Mouse (Mus musculus): ENCODE measurements around the gene Dnhd1. TPM values are rescaled to one million over a fixed set of nuclear protein-coding genes. Genes with fewer than 3 reads are reported as not detected.
"Not testable (repeated sequence)": the region's sequence is repeated elsewhere in the genome, so short reads cannot be mapped to it uniquely, and the experiment has no call there.

The Dnhd1 gene
- polyA plus RNA-seq, 1 experiment: 5.5 TPM

DNA sequence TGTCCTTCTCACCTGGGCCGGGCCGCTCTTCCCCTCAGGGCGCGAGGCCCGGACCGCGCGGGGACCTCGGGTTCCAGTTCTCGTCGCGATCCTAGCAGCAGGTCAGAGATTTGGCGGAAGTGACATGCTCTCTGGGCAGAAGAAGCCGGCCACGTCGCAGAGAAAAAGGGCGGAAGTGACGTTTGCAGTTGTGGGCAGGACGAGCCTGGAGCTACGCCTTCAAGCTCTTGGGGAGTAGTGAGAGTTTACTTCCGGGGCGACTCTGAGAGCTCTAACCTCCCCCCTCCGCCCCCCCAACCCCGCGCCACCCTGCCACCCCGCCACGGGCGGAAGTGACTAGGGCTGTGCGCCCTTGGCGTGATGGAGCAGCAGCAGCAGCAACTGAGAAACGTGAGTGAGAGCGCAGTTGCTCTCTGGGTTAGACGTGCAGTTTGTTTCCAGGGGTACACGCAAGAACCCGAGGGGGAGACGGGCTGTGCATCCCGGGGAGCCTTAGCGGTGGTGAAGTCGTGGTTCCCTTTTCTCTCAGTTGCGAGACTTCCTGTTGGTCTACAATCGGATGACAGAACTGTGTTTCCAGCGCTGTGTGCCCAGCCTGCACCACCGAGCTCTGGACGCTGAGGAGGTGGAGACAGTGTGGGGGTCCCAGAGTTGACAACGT lies 10.3 kb upstream of the Dnhd1 start, which contains the start of the genes Arfip2 and Gm45799:
Gene Arfip2, minus strand, starts transcription at position 184 of the 661 bp plus-strand sequence.
Gene Gm45799, plus strand, starts transcription at position 320 of the 661 bp plus-strand sequence.
- peak; percentile 70 for DNase-seq (ENCODE audit: low spot score)

DNA sequence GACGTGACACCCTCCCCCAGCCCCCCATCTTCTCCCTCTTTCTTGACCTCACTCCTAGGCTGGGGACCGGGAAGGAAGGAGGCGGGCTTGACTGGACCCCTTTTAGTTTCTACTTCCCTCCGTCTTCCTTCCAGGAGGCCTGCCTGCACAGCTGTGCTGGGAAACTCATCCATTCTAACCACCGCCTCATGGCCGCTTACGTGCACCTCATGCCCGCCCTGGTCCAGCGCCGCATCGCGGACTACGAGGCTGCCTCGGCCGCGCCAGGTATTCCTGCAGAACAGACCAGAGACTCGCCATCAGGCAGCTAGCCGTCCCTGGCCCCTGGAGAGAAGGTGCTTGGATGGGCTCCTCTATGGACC lies 9.8 kb upstream of the Dnhd1 start:
- DNase-seq (ENCODE audit: low spot score): peak; percentile 33

DNA sequence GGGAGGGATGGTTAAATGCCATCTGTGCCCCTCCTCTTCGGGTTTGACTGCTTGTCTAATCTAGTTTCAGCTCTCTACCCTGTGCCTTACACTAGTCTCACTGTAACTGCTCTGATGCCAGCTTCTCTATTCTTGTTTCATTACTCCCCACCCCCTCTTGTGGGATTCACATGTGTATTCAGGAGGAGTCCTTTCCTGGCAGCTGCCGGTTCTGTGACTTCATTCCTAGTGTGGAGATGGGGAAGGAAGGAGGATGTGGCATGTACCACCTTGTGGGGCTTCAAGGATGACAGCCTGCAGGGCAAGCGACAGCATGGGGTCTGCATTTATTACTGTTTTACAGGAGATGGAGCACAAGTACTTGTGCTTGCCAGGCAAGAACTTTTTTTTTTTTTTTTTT lies 8.7 kb upstream of the Dnhd1 start:
- no peak for DNase-seq (ENCODE audit: low spot score)

DNA sequence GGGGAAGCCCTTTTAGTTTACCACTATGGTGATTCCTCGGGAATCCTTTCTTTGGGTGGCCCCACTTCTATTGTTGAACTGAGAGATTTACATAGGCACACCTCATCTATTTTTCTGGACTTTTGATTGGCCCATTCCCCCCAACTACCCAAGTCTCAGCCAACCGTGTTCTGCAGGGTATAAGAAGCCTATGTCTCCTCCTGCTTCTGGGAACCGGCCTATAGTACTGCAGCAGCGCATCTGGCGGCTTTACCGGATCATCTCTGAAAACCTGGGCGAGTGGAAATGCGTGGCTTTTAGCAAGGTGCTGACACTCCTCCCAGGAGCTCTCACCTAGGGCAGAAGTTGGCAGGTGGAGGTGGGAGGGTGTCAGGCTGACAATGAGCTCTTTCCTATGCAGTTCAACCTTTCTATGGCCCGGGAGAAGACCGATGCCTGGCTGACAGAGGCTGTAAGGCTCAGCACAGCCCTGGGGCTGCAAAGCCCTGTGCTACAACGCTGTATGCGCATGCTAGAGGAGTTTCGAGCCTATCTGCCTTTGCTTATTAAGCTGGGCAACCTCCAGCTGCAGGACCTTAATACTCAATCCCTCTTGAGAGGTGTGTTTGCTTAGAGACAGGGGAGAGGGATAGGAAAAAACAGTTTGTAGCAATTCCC lies 35.0 kb downstream of the Dnhd1 start:
- no peak for DNase-seq (ENCODE audit: low spot score)

DNA sequence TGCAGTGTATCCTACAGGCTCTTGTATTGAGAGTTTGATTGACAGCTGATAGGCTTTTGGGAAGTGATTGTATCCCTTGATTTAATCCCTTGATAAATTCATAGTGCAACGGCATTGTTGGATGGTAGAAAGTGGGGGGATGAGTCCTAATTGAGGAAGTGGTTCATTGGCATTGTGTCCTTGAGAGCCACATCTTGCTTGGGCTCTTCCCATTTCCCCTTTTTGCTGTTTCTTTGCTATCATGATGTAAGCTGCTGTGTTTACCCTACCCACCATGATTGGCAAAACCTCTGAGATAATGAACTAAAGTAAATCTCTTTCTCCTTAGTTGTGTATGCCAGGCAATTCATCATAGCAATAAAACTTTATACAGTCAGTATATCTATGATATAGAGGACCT lies 40.2 kb downstream of the Dnhd1 start:
- DNase-seq (ENCODE audit: low spot score): no peak

DNA sequence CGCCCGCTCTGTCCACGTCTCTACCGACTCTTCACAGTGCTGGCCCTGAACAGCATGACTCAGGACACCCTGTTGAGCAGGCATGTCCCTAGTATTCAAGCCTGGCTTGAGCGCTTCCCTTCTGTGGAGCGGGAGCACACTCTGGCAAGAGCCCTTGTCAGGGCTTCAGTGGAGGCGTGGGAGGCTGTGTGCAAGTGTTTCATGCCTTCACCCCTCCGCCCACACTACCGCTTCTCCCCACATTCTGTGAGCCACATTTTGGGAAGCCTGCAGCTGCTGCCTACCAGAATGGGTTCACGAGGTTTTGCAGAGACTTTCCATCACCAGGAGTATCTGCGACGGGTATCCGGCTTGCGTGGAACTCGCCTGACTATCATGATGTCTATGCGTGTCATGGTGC lies 52.6 kb downstream of the Dnhd1 start:
- no peak for DNase-seq (ENCODE audit: low spot score)

DNA sequence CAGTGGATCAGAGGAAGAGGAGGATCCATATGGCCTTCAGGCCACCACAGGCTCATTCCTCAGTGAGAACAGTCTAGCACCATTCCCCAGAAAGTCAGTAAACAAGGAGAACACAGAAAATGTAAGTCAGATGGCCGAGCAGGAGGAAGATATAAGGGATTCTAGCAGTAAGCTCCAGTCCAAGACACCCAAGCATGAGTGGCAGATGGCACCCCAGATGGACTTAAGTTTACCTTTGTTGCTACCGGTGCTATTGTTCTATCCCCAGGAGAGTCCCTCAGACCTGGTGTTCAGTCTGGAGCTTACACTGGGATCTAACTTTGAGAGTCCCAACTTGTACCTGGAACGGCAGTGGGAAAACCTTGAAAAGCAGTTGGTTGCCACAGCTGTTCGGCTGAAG lies 53.2 kb downstream of the Dnhd1 start:
- no peak for DNase-seq (ENCODE audit: low spot score)

DNA sequence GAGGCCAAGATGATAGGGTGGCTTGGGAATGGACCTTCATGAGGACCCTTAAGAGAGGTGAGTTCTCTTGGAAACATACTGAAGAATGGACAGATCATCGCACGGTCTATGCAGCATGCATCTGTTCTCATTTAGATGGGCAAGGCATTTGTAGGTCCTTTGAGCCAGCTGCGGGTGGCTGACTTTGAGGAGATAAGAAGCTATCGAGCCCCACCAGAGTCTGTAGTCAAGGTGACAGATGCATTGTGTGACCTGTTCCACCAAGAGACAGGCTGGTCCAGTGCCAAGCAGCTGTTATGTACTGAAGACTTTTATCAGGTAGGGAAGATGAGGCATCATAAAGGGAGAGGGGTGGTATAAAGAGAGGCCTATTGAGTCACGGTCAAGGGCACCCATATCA lies 58.1 kb downstream of the Dnhd1 start:
- DNase-seq (ENCODE audit: low spot score): no peak

DNA sequence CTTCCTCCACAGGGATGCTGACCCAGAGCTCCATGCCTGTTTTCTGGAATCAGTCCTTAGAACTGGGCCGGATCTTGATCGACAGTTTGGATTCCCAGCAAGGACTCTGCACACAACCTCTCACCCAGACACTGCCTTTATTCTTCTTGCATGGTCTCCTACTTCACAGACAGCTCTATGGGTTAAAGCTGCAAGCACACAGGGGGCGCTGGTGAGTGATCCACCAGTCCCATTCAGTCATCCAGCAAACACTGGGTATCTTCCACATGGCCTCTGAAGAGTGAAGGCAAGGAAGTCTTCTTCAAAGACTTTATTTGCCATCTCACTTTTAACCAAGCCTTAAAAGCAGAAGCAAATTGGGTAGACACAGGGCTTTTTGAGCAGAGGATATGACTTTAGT lies 64.7 kb downstream of the Dnhd1 start:
- no peak for DNase-seq (ENCODE audit: low spot score)

DNA sequence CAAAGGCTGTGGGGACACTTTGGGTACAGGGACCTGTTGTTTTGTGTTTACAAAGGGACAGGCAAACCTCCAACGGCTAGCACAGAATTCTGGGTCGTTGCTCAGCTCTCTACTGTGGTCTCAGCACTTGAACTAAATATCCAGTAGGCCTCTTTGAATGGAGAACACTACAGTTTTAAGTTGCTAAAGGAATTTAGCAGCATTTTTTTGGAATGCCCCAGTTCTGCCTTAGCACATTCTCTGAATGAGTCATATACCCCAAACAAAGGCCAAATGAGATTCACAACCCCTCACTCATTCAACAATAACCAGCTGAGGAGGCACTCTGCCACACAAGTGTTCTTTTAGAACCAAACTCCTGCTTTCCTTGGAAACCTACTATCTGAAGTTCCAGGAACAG lies 71.3 kb downstream of the Dnhd1 start:
- DNase-seq (ENCODE audit: low spot score): no peak

DNA sequence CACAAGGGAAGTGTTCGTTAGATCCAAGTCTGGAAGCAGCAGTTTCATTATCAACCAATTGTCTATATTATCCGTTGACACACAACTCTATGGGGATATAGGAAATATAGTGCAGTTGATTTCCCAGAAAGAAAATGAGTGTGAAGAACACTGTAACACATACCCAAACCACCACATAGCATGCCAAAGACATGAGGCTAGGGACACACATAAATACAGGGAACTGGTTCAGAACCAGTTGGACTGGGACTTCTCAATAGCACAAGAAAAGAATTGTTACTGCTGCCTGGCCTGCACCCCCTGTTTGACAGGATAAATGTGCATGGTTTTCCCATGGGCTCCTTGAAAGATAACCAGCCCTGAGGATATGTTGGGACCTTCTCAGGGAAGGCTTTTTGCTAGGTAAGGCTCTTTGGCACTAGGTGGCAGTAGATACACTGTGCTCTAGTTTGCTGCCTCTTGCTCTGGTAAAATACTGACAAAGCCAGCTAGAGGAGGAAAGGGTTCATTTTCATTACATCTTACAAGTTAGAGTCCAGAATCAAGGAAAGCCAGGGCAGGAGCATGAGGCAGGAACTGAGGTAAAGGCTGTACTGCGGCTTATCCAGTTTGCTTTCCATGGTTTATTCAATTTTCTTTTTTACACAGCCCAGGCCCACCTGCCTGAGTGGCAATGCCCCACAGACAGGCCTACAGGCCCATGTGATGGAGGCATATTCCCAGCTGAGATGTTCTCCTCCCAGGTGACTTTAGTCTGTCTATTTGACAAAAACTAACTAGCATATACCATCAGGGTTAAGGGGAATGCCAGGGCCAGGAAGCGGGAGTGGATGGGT lies 75.7 kb downstream of the Dnhd1 start:
- DNase-seq (ENCODE audit: low spot score): no peak

DNA sequence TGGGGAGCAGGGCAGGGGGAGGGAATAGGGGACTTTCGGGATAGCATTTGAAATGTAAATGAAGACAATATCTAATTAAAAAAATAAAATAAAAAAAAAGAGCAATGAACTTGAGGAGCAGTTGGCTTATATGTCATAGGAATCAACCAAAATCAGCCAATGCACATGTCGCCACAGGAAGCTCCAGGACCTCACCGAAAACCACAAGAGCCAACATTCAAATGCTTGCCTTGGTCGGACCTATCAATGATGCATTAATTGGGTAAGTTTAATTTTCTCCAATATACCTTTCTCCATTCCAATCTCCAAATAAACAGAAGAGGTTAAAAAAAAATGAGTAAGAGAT lies 76.3 kb downstream of the Dnhd1 start:
- DNase-seq (ENCODE audit: low spot score): no peak

DNA sequence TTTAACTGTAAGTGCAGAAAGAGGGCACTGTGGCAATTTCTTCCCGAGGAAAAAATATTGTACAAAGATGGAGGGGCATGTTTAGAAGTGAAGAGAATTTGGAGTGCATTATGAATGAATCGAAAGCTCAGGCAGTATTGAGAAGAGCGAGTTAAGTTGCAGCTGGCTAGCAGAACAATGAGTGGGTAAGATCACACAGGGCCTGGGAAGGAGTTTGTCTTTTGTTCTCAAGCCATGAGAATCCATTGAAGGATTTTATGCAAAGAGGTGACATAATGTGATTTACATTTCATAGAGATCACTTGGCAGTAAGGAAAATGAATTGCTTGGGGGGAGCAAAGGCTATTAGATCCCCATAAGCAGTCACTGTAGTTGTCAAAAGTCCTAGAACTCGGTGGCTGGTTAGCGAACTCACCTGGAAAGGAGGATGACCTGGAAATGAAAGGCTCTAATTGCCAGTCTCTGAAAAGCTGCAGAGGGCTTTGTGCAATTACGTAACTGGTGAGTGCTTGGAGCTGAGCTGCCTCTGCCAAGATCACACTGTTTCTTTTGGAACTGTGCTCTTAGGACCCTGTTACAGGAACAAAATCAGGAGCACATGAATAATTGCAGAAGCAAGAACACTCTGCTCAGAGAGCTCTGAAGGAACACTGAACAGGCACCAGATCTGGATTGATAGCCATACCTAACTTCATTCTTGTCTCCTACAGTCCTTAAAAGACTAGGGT lies 78.2 kb downstream of the Dnhd1 start:
- no peak for DNase-seq (ENCODE audit: low spot score)

DNA sequence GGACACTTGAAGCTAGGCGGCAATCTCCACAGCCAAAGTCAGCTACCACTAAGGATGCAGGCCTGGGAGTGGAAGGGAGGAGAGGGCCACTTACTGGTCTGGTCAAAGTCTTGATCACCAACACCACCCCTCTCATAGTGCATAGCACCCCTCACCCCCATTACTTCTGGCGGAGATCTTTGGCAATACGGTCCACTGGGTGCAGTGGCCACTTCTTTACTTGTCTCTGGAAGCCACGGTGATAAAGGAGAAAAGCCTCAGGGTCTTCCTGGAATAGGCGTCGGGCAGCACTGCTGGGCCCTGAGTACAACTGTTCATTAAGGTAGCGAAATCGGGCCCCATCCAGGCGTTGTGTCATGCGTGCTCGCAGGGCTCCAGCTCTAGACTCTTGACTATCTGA lies 83.2 kb downstream of the Dnhd1 start:
- DNase-seq (ENCODE audit: low spot score): no peak

DNA sequence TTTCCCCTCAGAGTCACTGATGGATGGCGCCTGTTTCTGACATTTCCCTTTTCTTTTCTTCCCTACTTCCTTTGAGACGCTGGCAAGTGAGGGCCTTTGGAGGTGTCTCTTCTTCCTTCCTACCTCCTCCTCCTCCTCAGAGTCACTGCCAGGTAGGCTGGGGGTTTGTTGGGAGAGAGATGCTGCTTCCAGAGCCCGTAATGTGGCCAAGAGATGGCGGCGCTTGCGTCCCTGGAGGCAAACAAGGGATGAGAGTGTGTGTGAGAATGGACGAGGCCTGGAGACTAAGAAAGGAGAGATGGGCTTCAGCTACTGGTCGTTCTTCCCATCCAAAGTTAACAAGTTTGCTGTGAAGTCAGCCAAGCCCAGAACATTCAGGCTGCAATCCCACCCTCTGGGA lies 84.2 kb downstream of the Dnhd1 start:
- no peak for DNase-seq (ENCODE audit: low spot score)

DNA sequence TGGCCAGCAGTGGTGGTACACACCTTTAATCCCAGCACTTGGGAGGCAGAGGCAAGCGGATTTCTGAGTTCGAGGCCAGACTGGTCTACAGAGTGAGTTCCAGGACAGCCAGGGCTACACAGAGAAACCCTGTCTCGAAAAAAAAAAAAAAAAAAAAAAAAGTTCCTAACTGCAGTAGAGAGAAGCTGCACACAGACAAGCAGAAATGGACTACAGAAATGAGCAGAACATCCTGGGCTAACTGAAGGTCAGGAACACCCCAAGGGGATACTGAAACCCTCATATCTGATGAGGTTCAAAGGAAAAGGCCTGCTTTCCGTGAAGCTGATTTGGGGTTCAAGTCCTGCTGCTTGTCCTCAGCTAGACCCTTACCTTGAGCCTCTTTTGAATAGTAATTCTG lies 84.8 kb downstream of the Dnhd1 start:
- not testable (repeated sequence) for DNase-seq (ENCODE audit: low spot score)

DNA sequence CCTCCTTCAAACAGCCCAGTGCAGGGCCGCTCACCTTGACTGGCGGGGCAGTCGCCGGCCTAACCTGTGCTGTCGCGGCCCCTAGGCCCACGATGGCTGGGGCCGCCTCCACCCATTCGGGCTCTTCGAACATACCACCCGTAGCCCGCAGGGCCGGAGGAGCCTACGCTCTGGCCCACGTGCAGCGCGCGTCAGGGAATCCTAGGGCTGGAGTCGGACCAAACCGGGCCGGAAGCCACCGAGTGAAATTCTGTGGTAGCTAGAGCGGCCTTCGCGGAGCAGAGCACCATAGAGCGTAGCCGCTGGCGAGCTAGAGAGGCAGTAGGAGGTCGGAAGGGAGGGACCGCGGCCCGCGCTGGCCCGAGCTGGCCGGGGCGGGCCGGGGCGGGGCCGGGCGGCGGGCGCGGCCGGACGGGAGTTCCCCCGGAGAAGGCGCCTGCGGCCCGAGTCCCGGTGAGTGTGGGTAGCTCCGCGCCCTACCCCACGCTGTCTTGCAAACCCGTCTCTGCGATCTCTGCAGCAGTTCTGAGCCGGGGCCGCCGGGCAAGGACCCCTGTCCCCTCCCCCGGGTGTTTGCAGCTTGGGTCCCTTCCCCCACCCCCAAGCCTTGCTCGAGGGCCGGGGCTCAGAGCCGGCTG lies 85.8 kb downstream of the Dnhd1 start, which contains the start of gene Ilk:
Gene Ilk, plus strand, starts transcription at position 329 of the 638 bp plus-strand sequence.
- DNase-seq (ENCODE audit: low spot score): peak; percentile 91

DNA sequence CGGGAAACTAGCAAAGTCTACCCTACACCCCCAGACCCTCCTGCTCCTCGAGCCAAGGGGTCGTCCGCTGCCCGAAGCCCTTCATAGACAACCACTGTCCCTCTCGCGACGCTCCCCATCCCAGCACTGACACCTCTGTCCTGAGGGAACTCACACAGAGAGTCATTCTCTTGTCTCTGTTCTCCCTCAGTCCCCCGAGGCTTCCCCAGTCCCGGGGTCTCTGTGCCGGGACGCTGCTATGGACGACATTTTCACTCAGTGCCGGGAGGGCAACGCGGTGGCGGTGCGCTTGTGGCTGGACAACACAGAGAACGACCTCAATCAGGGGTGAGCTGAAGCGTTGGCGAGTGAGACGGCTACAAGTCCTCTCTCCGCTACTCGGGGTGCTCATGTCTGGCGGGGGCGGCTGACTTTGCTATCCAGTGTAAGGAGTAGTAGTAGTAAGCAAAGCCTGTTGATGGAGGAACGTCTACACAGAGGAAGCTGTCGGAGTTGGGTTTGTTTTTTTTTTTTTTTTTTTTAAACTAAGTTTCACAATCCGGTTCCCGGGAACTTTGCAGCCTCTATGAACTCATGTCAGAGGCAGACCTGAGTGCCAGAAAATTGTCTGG lies 86.4 kb downstream of the Dnhd1 start, which contains the start of gene Rrp8:
Gene Rrp8, minus strand, starts transcription at position 475 of the 611 bp plus-strand sequence.
- peak; percentile 57 for DNase-seq (ENCODE audit: low spot score)

DNA sequence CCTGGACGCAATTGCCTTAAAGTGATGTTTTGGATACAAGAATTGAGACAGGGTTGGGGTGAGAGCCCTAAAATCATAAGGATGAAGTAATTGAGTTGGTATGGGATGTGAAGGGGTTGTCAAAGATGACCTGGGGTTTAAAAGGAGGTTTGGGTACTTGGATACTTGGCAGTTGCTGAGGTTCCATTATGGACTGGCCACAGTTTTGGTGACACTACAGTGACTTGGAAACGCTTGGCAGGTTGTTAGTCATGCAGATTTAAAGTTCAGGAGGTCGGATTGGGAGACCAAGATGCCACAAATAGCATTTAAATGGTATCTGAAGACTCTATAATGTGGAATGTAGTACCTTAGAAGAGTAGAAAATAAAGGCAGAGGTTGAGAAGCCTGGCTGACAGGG lies 87.0 kb downstream of the Dnhd1 start:
- DNase-seq (ENCODE audit: low spot score): no peak

DNA sequence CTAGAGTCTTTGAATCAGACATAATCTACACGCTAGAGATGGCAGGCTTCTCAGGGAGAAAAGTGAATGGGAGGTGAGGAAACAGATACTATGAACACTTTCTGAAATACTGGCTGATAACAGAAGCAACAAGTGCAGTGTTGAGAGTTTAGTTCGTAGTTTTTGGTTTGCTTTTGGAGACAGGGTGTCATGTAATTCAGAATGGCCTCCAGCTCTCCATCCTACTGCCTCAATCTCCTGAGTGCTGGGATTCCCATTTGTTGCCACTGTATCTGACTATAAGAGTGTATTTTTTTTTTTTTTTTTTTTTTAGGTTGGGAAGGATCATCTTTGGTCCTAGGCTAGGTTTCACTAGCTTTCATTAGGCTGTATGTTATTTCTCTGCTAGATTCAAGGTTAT lies 87.7 kb downstream of the Dnhd1 start:
- no peak for DNase-seq (ENCODE audit: low spot score)

DNA sequence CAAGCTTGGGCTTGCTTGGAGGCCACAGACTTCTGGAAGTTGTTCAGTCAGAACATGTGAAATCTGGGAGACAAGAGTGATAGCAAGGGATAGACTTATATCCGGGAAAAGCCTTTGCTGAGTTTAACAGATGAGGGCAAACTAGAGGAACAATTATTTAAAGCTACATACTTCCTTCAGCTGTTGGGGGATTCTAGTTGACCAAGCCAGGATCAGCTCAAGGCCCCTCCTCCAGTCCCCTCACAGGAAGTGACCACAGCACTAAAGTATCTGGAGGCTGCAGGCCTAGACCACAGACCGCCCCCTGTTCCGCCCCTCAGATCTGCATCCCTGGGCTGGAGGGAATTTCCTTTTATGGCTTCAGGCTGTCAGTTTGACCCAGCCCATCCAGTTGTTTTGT lies 88.3 kb downstream of the Dnhd1 start:
- no peak for DNase-seq (ENCODE audit: low spot score)

All from urinary bladder, adult 2 months (tissue).